Mouse (Mus musculus): Measurements from ENCODE around the gene Olfr1253.

Gene Olfr1253

GRCm38 (mm10) chr2:89756990-89757389, at the start of gene Olfr1253:
Gene Olfr1253, minus strand, starts transcription at chr2:89757090.
- no peak for DNase-seq

GRCm38 (mm10) chr2:89799583-89799982, 42.7 kb upstream of the Olfr1253 start:
- no peak for DNase-seq

- DNase-seq: no peak
Measured at GRCm38 (mm10) chr2:89793519-89793918, 36.6 kb upstream of the Olfr1253 start, which contains the start of gene Olfr1254. Gene Olfr1254, minus strand, starts transcription at chr2:89793619.

- DNase-seq: no peak
Measured at GRCm38 (mm10) chr2:89724912-89725311, 32.0 kb downstream of the Olfr1253 start, which contains the start of gene Olfr1252. Gene Olfr1252, minus strand, starts transcription at chr2:89725012.
